Mouse (Mus musculus) forebrain, embryonic 11.5 days (tissue): ENCODE results near the gene Zc2hc1c. TPM values are rescaled to one million over a fixed set of nuclear protein-coding genes. Genes with fewer than 3 reads are reported as not detected.

Experiments used
- ATAC-seq: fragments of 200-750 bp; cut with Nextera tagmentation; replicated peaks from 2 replicates; pipeline ENCODE4 v1.8.0; 2017; ENCODE audit warnings: moderate TSS enrichment; ENCODE audit not compliant: low FRiP score
- DNase-seq: peaks from one replicate; pipeline ENCODE4 v3.0.0-alpha.2; 2017; ENCODE audit warnings: low spot score
- H3K27ac ChIP-seq: fragments of 300-500 bp; sonication (generic); 2 replicates; pipeline ENCODE4 v1.5.1; 2014; ENCODE audit warnings: low read depth, low read length
- H3K27me3 ChIP-seq: fragments of 300-500 bp; sonication (generic); 2 replicates; pipeline ENCODE4 v1.6.1; 2014; ENCODE audit warnings: mild to moderate bottlenecking, low read length, mixed read lengths; ENCODE audit not compliant: control insufficient read depth, insufficient read depth
- H3K36me3 ChIP-seq: fragments of 300-500 bp; sonication (generic); 2 replicates; pipeline ENCODE4 v1.6.1; 2014; ENCODE audit warnings: mild to moderate bottlenecking, low read length, moderate library complexity, mixed read lengths; ENCODE audit not compliant: control insufficient read depth, insufficient read depth
- H3K4me1 ChIP-seq: fragments of 300-500 bp; sonication (generic); replicated peaks from 2 replicates; pipeline ENCODE4 v1.6.1; 2014; ENCODE audit warnings: low read length, mixed read lengths; ENCODE audit not compliant: control insufficient read depth, insufficient read depth
- H3K4me2 ChIP-seq: fragments of 300-500 bp; sonication (generic); 2 replicates; pipeline ENCODE4 v1.6.1; 2014; ENCODE audit warnings: low read depth, mild to moderate bottlenecking, low read length, moderate library complexity, mixed read lengths; ENCODE audit not compliant: severe bottlenecking
- H3K4me3 ChIP-seq: fragments of 300-500 bp; sonication (generic); 2 replicates; pipeline ENCODE4 v1.5.1; 2014; ENCODE audit warnings: low read depth, low read length
- H3K9ac ChIP-seq: fragments of 300-500 bp; sonication (generic); 2 replicates; pipeline ENCODE4 v1.6.1; 2014; ENCODE audit warnings: low read length
- H3K9me3 ChIP-seq: fragments of 300-500 bp; sonication (generic); 2 replicates; pipeline ENCODE4 v1.6.1; 2016; ENCODE audit warnings: low read length, mixed read lengths; ENCODE audit not compliant: control insufficient read depth
- WGBS: fragments of 180-500 bp; shearing (Covaris S2); extraction: QIAGEN DNeasy Blood & Tissue Kit; methylation state at CpG from one replicate; pipeline ENCODE4 v1.1.7; 2014; 5-methylcytosine and 5-hydroxymethylcytosine counted together
- microRNA-seq: library from miRNA; unstranded; fragments of <30 nt; microRNA quantifications from one replicate; pipeline ENCODE4, GENCODE M21; 2016; ENCODE audit not compliant: insufficient number of aligned reads
- polyA plus RNA-seq: library from polyadenylated mRNA; unstranded; fragments of >200 nt; fragmentation: Nextera tagmentation; extraction: Ambion mirVana; gene quantifications from 2 replicates; pipeline ENCODE4 v1.2.1, GENCODE M21; 2014

The Zc2hc1c gene
- polyA plus RNA-seq, 1 experiment from 2014 or later, result 1.8 TPM

GRCm38 (mm10) chr12:85348338-85348737 lies 59.9 kb downstream of the Zc2hc1c start:
- H3K9ac ChIP-seq, result no peak overlapping the region
- no peak overlapping the region for H3K4me3 ChIP-seq
- no peak for ATAC-seq
- no peaks in the 10 kb centered on the region for H3K9me3 ChIP-seq
- peaks cover 2% of the 10 kb centered on the region; the same call in 1 of the 2 replicates for H3K36me3 ChIP-seq
- H3K4me1 ChIP-seq, result peaks cover 2% of the 10 kb centered on the region; the same call in 1 of the 2 replicates
- WGBS, result 92% methylated on average over 6 of the region's 6 CpGs
- H3K27ac ChIP-seq, result no peak overlapping the region
- H3K27me3 ChIP-seq, result no peaks in the 10 kb centered on the region
- H3K4me2 ChIP-seq, result no peak overlapping the region
- DNase-seq, result no peak

Small RNA genes within 50 kb of the gene (microRNA-seq; reads per million reads assigned to microRNA genes)
- gene Mir6938, result not detected

Other genes with a start within 250 kb of the Zc2hc1c start
- 2.5 and 3.5 TPM in 2 replicates for gene Prox2, start 177.8 kb upstream of the Zc2hc1c start, polyA plus RNA-seq
- 118 TPM in 2 replicates for gene Dlst, start 177.8 kb upstream of the Zc2hc1c start, polyA plus RNA-seq
- 1.9 and 2.8 TPM in 2 replicates for gene Rps6kl1, start 137.3 kb upstream of the Zc2hc1c start, polyA plus RNA-seq
- gene Pgf, start 110.8 kb upstream of the Zc2hc1c start, polyA plus RNA-seq, result 3.1 and 3.7 TPM in 2 replicates
- gene Eif2b2, start 69.1 kb upstream of the Zc2hc1c start, polyA plus RNA-seq, result 98.9 and 109 TPM in 2 replicates
- 8.7 and 9.8 TPM in 2 replicates for gene Mlh3, start 18.0 kb upstream of the Zc2hc1c start, polyA plus RNA-seq
- 53.6 and 61.9 TPM in 2 replicates for gene Acyp1, start 153 bp upstream of the Zc2hc1c start, polyA plus RNA-seq
- 13.8 and 14.0 TPM in 2 replicates for gene Nek9, start 50.8 kb downstream of the Zc2hc1c start, polyA plus RNA-seq
- gene Tmed10, start 86.3 kb downstream of the Zc2hc1c start, polyA plus RNA-seq, result 229 and 244 TPM in 2 replicates
- gene Fos, start 185.3 kb downstream of the Zc2hc1c start, polyA plus RNA-seq, result 0.57 and 1.1 TPM in 2 replicates